Mouse (Mus musculus): ENCODE measurements around the gene Cst9. TPM values are rescaled to one million over a fixed set of nuclear protein-coding genes. Genes with fewer than 3 reads are reported as not detected.
A peak's percentile ranks its signal among the peaks of the same experiment; 100 is the strongest.

The Cst9 gene
- not detected for total RNA-seq (2021)
- long read RNA-seq: 0 reads

- DNase-seq (ENCODE audit: low spot score in 2 of 2): no peak
Measured at GRCm38 (mm10) chr2:148834912-148835311, at the start of gene Cst9. Gene Cst9 (plus strand): TSS chr2:148835147.

DNA sequence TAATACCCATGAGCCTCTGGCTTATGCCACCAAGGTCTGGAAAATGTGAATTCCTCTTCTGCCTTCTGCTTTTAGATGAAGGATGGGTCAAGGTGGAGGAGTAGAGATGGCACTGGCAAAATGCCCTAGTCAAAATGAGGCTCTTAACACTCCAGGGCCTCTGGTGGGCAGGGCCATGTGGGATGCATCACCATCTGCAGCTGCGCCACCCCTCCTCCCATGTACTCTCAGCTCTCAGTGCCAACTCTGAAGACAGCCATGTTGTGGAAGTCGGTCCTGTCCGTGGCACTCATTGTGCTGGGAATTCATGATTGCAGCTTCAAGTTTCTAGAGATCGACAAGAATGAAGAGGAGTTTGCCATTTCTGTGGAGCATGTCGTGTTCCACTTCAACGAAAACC, 45.8 kb upstream of the Cst9 start, which contains the start of gene Cst12:
Cst12 (plus strand) TSS at position 220 of the 400 bp plus-strand sequence.
- peak in 1 of 2 experiments; percentile 10 for DNase-seq (ENCODE audit: low spot score in 2 of 2)

GRCm38 (mm10) chr2:148798485-148798884, 36.5 kb upstream of the Cst9 start, which contains the start of gene Cst8:
Gene Cst8 (plus strand): TSS chr2:148798785.
- no peak for DNase-seq (ENCODE audit: low spot score in 2 of 2)

DNA sequence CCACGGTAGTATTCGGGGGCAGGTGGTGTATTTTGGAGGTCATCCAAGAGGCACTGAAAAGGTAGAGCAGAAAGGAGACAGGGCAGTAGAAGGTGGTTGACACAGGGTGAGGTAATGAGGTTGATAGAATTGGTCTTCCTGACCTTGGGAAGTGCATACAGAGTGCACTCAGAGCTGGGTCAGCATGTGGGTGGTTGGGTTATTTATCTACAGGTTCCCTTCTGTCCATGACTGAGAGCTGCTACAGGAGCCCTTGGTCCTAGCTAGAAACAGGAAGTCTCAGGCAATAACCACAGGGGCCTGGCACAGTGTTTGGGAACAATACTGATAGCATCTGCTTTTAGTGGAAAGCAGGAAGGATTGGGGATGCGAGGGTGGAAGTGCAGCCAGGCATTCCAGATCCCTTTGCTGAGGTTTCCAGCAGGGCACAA, 33.4 kb upstream of the Cst9 start:
- DNase-seq (ENCODE audit: low spot score in 2 of 2): peak; percentile 11 to 60

- no peak for DNase-seq (ENCODE audit: low spot score in 2 of 2)
Measured at GRCm38 (mm10) chr2:148806696-148807095, 28.3 kb upstream of the Cst9 start.

- no peak for DNase-seq (ENCODE audit: low spot score in 2 of 2)
Measured at GRCm38 (mm10) chr2:148819909-148820308, 15.0 kb upstream of the Cst9 start, which contains the start of gene Cst13. Gene Cst13 (plus strand): TSS chr2:148820081.

- DNase-seq (ENCODE audit: low spot score in 2 of 2): no peak
Measured at GRCm38 (mm10) chr2:148825986-148826385, 9.0 kb upstream of the Cst9 start.

GRCm38 (mm10) chr2:148838075-148838777, 3.3 kb downstream of the Cst9 start:
- no peak for DNase-seq (ENCODE audit: low spot score in 2 of 2)

DNA sequence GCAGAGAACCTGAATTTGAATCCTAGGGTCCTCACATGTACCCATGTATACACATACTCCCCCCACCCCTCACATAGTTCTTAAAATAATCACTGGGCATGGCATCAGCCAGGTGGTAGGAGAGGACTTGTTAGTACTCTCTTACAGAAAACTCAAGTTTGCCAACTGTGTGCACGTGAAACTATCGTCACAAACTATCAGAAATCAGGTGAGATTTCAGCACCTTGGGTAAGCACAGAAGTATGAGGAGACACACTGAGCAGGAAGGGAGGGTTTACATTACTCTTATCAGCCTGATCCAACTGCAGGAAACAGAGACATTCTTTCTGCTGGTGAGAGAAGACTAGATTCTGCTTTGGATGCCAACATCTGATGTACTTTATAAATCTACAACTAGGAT, 4.3 kb downstream of the Cst9 start:
- DNase-seq (ENCODE audit: low spot score in 2 of 2): no peak

DNA sequence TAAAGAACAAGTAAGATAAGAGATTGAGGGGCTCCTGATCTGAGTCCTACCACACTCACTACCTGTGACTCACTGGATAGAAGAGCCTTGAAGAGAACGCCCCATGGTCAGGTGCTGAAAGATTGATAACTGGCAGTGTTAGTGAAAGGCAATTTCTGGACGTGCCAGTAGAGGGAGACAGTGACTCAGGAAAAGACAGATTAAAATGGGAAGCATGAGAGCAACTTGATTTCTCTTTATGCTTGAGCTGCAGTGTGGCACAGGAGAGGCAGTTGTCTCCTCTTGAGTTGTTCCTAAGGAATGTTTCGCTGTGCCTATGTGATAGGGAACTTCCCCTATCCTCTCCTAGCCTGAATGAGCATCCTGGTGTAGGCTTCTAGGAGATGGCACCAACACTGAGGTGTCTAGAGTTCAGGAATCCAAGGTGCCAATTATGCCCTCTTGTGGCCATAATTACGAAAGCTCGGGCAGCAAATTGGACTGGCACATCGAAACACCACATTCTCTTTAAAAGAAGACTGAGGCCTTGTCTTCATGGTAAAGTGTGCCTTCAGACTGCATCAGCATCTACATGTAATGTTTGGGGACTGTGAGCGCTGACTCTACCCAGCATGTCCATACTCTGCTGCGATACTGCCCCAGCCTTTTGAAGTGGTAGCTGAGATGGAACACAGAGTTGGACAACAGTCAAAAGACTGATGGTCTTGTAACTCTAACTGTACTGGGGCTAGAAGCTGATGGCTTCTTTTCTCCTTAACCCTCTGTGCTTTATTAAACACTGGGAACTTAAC, 16.4 kb downstream of the Cst9 start:
- DNase-seq (ENCODE audit: low spot score in 2 of 2): peak; percentile 68 to 94

DNA sequence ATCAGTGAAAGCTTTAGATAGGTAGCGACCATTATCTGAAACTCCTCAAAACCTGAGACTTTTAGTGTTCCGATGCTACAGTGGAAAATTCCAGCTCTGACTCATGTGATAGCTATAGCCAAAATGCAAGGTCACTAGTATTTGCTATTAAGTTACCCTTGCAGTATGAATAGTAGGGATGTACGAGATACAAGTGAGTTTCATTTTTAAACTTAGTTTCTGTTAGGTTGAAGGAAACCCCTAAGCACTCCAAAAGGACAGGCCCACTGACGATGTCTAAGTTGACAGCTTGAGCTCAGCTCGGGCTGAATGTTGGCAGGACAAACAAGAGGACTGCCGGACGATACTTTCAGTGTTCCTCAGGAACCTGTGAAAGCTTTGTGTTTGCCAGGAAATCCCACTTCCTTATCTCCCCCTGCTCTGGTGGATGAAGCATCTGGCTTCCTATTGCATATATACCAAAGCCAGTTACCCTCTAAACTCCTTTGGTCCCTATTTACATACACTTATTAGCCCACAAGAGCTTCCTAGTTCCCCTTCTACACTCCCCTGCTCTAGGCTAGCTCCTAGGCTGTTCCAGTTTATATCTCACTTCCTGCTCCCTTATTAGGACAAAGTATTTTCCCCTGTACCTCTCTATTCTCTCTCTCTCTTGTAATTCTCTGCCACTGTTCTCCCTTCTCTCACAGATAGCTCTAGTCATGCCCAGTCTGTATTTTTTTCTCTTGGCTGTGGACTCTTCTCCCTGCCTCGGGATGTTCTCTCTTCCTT, 21.9 kb downstream of the Cst9 start:
- no peak for DNase-seq (ENCODE audit: low spot score in 2 of 2)

GRCm38 (mm10) chr2:148857506-148857905, 22.6 kb downstream of the Cst9 start:
- no peak for DNase-seq (ENCODE audit: low spot score in 2 of 2)

- DNase-seq (ENCODE audit: low spot score in 2 of 2): no peak
Measured at GRCm38 (mm10) chr2:148860993-148861392, 26.0 kb downstream of the Cst9 start.

DNA sequence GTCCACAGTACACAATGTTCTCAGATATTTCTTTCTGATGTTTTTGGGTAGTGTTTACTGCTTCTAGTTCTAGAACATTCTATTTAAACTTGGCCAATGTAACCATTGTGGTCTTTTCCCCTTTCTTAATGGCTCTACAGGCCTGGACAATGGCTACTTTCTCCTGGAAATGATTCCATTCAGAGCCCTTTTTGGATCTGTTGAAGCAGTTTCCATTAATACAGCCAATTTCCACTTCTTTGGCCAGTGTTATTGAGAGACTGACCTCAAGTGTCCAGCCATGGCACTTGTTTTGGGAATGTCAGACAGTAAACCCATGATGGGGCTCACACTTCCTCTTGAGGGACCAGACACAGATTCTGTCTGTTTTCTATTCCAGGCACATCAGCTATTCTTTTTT, 26.7 kb downstream of the Cst9 start:
- peak in 1 of 2 experiments; percentile 49 for DNase-seq (ENCODE audit: low spot score in 2 of 2)

- DNase-seq (ENCODE audit: low spot score in 2 of 2): no peak
Measured at GRCm38 (mm10) chr2:148864966-148865365, 30.0 kb downstream of the Cst9 start, which contains the start of gene 9230104L09Rik. Gene 9230104L09Rik (minus strand): TSS chr2:148865038.

DNA sequence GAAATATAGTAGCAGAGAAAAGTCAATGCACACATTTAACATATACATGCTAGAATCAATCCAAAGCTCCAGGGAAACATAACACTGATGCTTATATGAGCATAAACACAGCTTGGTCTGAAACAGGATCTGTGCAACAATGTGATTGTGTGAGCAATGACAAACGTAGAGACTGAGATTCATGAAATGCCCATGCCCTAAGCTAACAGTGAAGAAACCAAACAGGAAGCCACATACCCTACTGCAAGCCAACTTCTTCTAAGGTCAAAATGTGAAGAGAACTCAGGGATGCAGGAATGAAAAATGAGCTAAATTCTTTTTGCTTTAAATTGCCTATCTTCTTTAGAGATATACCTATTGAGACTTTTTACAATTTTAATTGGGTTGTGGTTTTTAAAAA, 34.0 kb downstream of the Cst9 start:
- no peak for DNase-seq (ENCODE audit: low spot score in 2 of 2)

DNA sequence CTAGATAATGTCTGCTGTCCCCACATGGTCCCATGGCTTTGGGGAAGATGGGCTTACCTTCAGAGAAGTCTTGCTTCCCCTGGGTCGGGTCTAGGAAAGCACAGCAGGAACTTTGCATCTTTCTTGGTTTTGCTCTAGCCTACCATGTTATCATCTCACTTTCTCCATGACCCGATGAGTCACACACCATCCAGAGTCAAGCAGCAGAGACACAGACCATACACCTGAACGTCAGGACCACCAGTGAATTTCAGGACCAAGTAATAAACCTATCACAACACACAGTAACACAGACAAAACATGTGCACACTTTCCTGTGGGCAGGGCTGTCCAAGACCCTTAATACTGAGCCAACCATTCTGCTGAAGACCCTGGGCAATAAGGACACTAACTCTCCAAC, 35.6 kb downstream of the Cst9 start:
- no peak for DNase-seq (ENCODE audit: low spot score in 2 of 2)

GRCm38 (mm10) chr2:148872860-148873259, 37.9 kb downstream of the Cst9 start:
- DNase-seq (ENCODE audit: low spot score in 2 of 2): no peak

DNA sequence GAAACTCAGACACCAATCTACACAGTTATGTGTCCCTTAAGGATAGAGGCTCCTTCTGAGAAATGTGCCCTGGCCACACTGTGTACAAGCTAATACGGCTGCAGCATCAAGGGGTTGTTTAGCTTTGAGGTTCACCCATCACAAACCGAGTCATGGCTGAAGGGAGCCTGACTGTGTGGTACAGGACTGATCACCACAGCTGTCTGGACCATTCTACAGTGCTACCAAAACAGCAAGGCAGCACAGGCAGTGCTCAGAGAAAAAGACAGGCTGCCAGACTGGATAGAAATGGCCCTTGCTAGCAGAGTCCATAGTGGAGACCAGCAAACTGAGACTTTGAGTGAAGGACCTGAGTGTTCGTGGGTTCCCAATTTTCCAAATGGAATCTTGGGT, 39.3 kb downstream of the Cst9 start:
- DNase-seq (ENCODE audit: low spot score in 2 of 2): no peak

DNA sequence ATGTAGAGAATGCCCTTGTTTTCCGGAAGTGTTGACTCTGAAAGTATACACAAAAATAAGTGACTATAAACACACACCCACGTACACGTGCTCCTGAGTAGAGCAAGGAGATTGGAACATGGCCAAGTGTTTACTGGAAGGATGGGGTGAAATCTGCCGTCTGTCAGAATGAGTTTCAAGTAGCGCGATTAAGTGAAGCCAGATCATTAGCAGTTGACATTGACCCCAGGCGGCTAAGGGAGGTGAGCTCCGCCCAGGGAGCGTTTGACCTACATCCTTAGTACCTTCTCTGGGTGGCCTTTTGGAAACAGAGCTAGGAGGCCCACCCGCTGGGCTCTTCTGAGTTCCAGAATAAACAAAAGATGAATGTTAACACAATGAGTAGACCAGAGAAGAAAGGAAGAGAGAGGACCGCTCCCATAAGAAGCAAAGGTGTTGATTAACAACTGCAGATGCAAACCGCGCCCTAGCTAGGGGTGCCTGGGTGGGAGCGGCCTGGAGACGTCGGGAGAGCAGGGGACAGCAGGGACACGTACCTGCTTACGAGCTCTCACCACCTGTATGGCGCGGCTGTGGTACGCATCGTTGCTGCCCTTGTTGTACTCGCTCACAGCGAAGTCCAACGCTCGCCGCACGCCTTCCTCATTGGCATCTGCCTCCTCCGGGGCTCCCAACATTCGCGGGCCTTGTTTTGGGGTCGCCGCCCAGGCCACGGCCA, 39.8 kb downstream of the Cst9 start:
- no peak for DNase-seq (ENCODE audit: low spot score in 2 of 2)

GRCm38 (mm10) chr2:148875335-148875811, 40.4 kb downstream of the Cst9 start, which contains the start of gene Cst3:
Gene Cst3 (minus strand): TSS chr2:148875692.
- peak; percentile 85 to 91 for DNase-seq (ENCODE audit: low spot score in 2 of 2)

Measured in layer of hippocampus, adult 18-20 months (tissue).